Mouse (Mus musculus): ENCODE data around the gene Acvr1.

Gene Acvr1

DNA sequence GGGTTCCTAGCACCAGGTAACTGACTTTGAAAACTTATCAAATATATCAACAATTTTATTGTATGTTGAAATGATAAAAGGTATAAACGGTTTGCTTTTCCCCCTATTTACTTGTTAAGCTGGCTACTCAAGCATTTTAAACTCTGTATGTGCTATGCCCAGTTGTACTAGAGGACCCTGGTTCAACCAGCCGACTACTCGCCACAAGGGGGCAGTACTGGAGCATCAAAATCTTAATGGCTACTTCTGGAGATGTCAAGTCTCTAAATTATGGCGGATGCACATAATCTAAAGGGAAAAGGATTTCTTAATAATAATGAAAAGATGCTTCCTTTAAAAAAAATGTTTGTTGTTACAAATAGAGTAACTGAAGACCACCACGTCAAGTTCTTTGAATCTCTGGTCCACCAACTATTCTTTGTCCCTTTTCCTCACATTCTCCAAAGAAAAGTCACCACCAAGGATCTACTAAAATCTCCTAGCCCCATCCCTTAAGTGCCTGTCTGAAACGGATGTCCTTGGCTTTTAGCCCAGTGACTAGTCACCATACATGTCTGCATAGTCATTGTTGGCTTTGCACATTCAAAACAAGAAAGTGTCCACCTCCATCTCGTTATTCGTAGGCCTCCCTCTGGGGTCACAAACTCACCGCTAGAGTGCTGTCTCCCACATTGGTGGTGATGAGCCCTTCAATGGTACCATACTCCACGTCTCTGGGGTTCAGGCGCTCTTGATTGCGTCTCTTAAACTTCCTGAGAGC, 89.8 kb downstream of the Acvr1 start:
- Histone ChIP-seq H3K27me3 (ENCODE audit: insufficient read depth, low read length) (no peaks in the 10 kb centered on the region), H3K36me3 (ENCODE audit: insufficient read depth, low read length) (no peaks in the 10 kb centered on the region), H3K4me1 (replicated peaks; ENCODE audit: low read depth, low read length) (peaks cover 7% of the 10 kb centered on the region; the same call in 1 of the 2 replicates), H3K9me3 (ENCODE audit: low read length) (peaks cover 3% of the 10 kb centered on the region; the same call in 1 of the 2 replicates), H3K4me3 (replicated peaks; ENCODE audit: low read length) (no peak overlapping the region)
- TF ChIP-seq CTCF (conservative IDR thresholded peaks at IDR 0.05; ENCODE audit: low read length) (peak; percentile 62), POU5F1 (IDR thresholded peaks at IDR 0.05; ENCODE audit: borderline replicate concordance, low read length) (no peak)

DNA sequence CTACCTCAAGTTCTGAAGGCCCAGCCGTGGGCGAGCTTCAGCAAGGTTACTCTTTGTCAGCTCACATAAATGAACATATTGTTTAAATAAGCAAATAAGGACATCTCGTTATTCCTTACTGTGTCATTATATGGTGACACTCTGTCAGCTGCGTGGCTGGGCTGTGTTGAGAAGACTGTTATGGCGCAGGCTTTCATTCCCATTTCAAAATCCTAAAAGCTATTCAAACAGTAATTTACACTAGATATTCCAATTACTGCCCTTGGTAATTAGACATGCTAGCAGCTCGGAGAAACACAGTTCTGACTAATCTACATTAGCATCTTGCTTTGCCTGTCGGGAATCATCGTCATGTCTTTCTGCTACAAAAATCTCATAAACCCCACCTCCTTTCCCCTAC, 91.4 kb downstream of the Acvr1 start:
- peaks cover 7% of the 10 kb centered on the region; the same call in 1 of the 2 replicates for H3K4me1 ChIP-seq (replicated peaks; ENCODE audit: low read depth, low read length)
- H3K36me3 ChIP-seq (ENCODE audit: insufficient read depth, low read length): no peaks in the 10 kb centered on the region
- no peak overlapping the region for H3K4me3 ChIP-seq (replicated peaks; ENCODE audit: low read length)
- no peaks in the 10 kb centered on the region for H3K27me3 ChIP-seq (ENCODE audit: insufficient read depth, low read length)
- no peaks in the 10 kb centered on the region for H3K9me3 ChIP-seq (ENCODE audit: low read length)
- TF ChIP-seq POU5F1 (IDR thresholded peaks at IDR 0.05; ENCODE audit: borderline replicate concordance, low read length) (no peak), NANOG (IDR thresholded peaks at IDR 0.05; ENCODE audit: borderline replicate concordance, low read length) (no peak)

DNA sequence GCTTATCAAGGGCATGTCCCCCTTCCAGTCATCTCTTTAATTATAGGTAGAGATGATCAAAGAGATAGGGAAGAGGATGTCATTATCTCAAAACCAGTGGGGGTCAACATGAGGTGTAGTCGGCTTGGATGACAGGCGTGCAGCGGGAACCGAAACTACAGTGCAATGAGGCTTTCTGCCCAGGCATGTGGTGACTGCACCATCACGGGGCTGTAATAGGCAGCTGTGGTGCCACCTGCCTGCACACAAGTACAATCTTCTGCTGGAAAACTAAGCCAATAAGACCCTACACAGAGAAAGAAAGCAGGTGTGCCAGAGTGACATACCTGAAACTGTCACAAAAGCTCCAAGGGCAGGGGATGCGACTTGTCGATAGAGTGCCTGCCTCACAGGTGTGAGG, 96.7 kb downstream of the Acvr1 start:
- TF ChIP-seq POU5F1 (IDR thresholded peaks at IDR 0.05; ENCODE audit: borderline replicate concordance, low read length): no peak
- Histone ChIP-seq H3K9me3 (ENCODE audit: low read length) (peaks cover 31% of the 10 kb centered on the region), H3K4me1 (replicated peaks; ENCODE audit: low read depth, low read length) (no peaks in the 10 kb centered on the region)

DNA sequence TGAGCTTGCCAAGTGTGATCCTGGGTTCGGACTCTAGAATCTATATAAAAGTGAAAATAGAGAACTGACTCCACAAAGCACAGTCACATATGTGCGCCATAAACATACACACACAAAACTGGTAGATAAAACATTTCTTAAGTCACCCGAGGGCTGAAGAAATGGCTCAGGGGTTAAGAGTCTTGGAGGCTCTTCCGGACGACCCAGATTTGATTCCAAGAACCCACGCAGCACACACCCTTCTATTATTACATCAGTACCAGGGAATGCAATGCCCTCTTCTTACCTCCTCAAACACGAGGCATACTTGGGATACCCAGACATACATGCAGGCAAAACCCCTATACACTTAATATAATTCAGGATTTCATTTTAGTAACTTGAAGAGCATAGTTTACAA, 97.1 kb downstream of the Acvr1 start, which contains the start of gene Gm17409:
Gm17409 (plus strand) TSS at position 301 of the 400 bp plus-strand sequence.
- Histone ChIP-seq H3K4me3 (replicated peaks; ENCODE audit: low read length) (no peak within 1 kb of the TSS), H3K36me3 (ENCODE audit: insufficient read depth, low read length) (peaks cover 40% of the 10 kb centered on the region), H3K9me3 (ENCODE audit: low read length) (peaks cover 31% of the 10 kb centered on the region), H3K27me3 (ENCODE audit: insufficient read depth, low read length) (no peaks in the 10 kb centered on the region), H3K4me1 (replicated peaks; ENCODE audit: low read depth, low read length) (no peaks in the 10 kb centered on the region)
- no peak for TF ChIP-seq CTCF (conservative IDR thresholded peaks at IDR 0.05; ENCODE audit: low read length)

More for the DNA sequence above, 96.7 kb downstream of the Acvr1 start:
- peaks cover 36% of the 10 kb centered on the region for H3K36me3 ChIP-seq (ENCODE audit: insufficient read depth, low read length)
- no peak overlapping the region for H3K4me3 ChIP-seq (replicated peaks; ENCODE audit: low read length)
- H3K27me3 ChIP-seq (ENCODE audit: insufficient read depth, low read length): no peaks in the 10 kb centered on the region

DNA sequence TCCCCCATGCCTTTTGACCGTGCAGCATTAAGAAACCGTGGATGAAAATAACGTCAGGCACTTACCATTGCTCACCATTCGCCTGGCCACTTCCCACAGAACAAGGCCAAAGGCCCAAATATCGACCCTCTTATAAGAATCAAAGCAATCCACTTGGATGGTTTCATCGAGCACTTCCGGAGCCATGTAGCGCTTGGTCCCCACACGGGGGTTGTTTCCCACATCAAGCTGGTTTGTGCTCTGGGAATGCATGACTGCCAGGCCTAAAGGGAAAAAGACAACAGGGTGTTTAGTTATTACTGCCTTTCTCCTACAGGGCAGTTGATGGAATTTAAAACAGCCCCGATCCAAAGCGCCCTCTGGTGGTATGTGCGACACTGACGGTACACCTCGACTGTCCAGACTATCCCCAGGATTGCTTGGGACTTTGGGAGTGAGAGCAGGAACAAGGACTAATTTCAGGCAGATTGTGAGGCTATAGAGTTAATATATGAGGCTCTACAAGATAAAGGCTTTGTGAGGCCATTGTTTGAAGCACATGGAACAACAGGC, 108.1 kb downstream of the Acvr1 start:
- no peaks in the 10 kb centered on the region for H3K27me3 ChIP-seq (ENCODE audit: insufficient read depth, low read length)
- TF ChIP-seq POU5F1 (IDR thresholded peaks at IDR 0.05; ENCODE audit: borderline replicate concordance, low read length) (no peak), CTCF (conservative IDR thresholded peaks at IDR 0.05; ENCODE audit: low read length) (peak; percentile 71)
- no peaks in the 10 kb centered on the region for H3K9me3 ChIP-seq (ENCODE audit: low read length)

DNA sequence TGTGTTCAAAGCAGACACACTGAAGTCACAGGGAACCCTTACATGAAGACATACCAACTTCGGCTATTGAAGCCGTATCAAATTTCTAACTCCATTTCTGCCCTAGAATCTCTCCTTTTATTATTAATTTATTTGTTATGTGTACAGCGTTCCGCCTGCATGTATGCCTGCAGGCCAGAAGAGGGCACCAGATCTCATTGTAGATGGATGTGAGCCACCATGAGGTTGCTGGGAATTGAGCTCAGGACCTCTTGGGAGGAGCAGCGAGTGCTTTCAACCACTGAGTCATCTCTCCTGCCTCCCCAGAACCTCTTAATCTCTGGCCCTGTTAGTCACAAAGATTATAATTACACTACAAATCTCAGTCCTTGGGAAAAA, 109.5 kb downstream of the Acvr1 start:
- Histone ChIP-seq H3K27me3 (ENCODE audit: insufficient read depth, low read length) (no peaks in the 10 kb centered on the region), H3K9me3 (ENCODE audit: low read length) (no peaks in the 10 kb centered on the region), H3K4me1 (replicated peaks; ENCODE audit: low read depth, low read length) (no peaks in the 10 kb centered on the region; the same call in 1 of the 2 replicates), H3K4me3 (replicated peaks; ENCODE audit: low read length) (no peak overlapping the region), H3K36me3 (ENCODE audit: insufficient read depth, low read length) (0 out of 2 replicates have a peak, but pooled peaks cover under 1% of the 10 kb centered on the region)
- TF ChIP-seq CTCF (conservative IDR thresholded peaks at IDR 0.05; ENCODE audit: low read length) (peak; percentile 30), NANOG (IDR thresholded peaks at IDR 0.05; ENCODE audit: borderline replicate concordance, low read length) (no peak), POU5F1 (IDR thresholded peaks at IDR 0.05; ENCODE audit: borderline replicate concordance, low read length) (no peak)

More for the DNA sequence above, 108.1 kb downstream of the Acvr1 start:
- Histone ChIP-seq H3K36me3 (ENCODE audit: insufficient read depth, low read length) (peaks cover 6% of the 10 kb centered on the region; the same call in 1 of the 2 replicates), H3K4me3 (replicated peaks; ENCODE audit: low read length) (no peak overlapping the region), H3K4me1 (replicated peaks; ENCODE audit: low read depth, low read length) (no peaks in the 10 kb centered on the region; the same call in 1 of the 2 replicates)

DNA sequence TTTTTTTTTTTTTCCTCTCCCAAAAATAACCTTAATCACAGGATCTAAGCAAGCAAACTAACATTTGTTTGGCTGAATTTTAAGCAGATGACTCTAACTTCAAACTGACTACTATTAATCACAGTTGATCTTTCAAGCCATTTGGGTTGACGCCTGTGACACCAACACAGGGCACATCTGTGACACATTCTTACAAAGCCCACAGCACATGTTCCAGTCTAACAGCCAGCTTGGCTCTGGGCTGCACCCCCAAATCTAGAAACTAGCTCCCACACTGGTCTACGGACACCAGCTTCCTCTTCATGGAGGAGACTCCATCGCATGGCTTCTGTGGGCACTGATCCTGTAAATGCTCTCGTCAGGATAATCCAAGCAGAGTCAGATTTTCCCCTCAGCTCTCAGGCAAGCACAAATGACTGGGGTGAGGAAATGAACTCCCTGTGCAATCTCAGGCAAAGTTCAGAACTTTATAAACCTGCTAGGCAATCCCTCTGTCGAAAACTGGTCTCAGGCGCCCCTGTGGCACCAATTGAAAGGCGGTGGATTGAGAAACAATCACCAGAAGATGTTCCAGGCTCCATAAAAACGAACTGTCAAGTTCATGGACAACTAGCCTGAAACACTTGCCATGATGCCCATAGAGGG, 110.0 kb downstream of the Acvr1 start:
- no peaks in the 10 kb centered on the region for H3K27me3 ChIP-seq (ENCODE audit: insufficient read depth, low read length)

DNA sequence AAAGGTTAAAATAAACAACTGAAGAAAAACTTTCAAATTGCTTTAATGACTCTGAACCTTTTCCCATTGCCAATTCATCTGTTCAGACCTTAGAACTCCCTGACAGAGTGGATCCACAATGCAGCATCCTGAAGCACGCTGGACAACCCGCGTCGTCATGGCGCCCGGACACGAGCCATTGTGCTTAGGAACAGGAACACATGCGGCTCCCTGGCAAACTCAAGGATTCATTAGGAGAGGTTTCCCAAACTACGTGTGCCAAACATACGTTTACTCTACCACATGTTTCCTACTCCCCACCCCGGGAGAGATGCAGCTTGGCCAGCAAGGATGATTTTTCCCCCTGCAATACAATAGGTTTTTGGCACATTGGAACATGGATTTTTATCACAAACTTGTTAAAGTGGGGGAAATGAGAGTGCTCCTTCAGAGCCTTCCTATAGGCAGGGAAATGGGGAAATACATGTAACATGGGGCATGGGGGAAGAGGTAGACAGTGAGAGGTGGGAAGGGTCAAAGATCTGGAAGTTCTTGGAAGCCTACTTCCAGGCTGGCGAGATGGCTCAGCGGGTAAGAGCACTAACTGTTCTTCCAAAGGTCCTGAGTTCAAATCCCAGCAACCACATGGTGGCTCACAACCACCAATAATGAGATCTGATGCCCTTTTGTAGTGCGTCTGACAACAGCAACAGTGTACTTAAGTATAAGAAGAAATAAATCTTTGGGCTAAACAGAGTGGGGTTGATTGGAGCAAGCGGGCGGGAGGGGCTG, 112.7 kb downstream of the Acvr1 start:
- TF ChIP-seq CTCF (conservative IDR thresholded peaks at IDR 0.05; ENCODE audit: low read length) (no peak), POU5F1 (IDR thresholded peaks at IDR 0.05; ENCODE audit: borderline replicate concordance, low read length) (no peak), NANOG (IDR thresholded peaks at IDR 0.05; ENCODE audit: borderline replicate concordance, low read length) (no peak)
- Histone ChIP-seq H3K36me3 (ENCODE audit: insufficient read depth, low read length) (no peaks in the 10 kb centered on the region), H3K4me3 (replicated peaks; ENCODE audit: low read length) (no peak overlapping the region), H3K4me1 (replicated peaks; ENCODE audit: low read depth, low read length) (no peaks in the 10 kb centered on the region; the same call in 1 of the 2 replicates), H3K9me3 (ENCODE audit: low read length) (no peaks in the 10 kb centered on the region), H3K27me3 (ENCODE audit: insufficient read depth, low read length) (no peaks in the 10 kb centered on the region)

More for the DNA sequence above, 110.0 kb downstream of the Acvr1 start:
- H3K36me3 ChIP-seq (ENCODE audit: insufficient read depth, low read length): no peaks in the 10 kb centered on the region
- no peak overlapping the region for H3K4me3 ChIP-seq (replicated peaks; ENCODE audit: low read length)
- TF ChIP-seq CTCF (conservative IDR thresholded peaks at IDR 0.05; ENCODE audit: low read length) (no peak), POU5F1 (IDR thresholded peaks at IDR 0.05; ENCODE audit: borderline replicate concordance, low read length) (no peak), NANOG (IDR thresholded peaks at IDR 0.05; ENCODE audit: borderline replicate concordance, low read length) (no peak)
- H3K4me1 ChIP-seq (replicated peaks; ENCODE audit: low read depth, low read length): no peaks in the 10 kb centered on the region; the same call in 1 of the 2 replicates
- H3K9me3 ChIP-seq (ENCODE audit: low read length): no peaks in the 10 kb centered on the region
